Mouse (Mus musculus) CD4-positive, CD25-positive, alpha-beta regulatory T cell, adult 2 months (primary cell): ENCODE data around the gene Gli3.

Experiments used
- DNase-seq: peaks from one replicate; pipeline ENCODE4 v3.0.0-alpha.2; 2012; ENCODE audit warnings: low read depth, low spot score

The Gli3 gene

GRCm38 (mm10) chr13:15495820-15496219 is 32.8 kb downstream of the Gli3 start:
- no peak for DNase-seq

DNA sequence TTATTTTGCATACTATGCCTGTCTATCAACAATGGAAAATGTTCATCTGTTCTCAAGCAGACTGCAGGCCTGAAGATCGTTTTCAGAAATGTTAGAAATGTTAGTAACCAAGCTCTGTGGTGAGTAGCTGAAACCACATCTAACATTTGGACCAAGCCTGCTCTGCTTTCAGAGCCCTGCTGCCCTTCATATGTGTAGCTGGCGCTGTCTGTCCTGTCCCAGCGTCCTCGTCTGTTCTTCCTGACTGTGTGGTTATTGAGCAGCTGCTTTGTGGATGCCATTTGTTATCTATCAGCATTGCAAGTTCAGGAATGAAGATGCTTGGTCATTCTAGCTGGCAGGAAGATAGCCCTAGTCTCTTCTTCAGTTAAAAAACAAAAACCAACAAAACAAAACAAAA is 35.3 kb downstream of the Gli3 start:
- no peak for DNase-seq

- DNase-seq, result no peak
Measured at GRCm38 (mm10) chr13:15510925-15511324, 47.9 kb downstream of the Gli3 start.

GRCm38 (mm10) chr13:15513114-15513513 is 50.1 kb downstream of the Gli3 start:
- no peak for DNase-seq

- DNase-seq, result no peak
Measured at GRCm38 (mm10) chr13:15514082-15514481, 51.0 kb downstream of the Gli3 start.

DNA sequence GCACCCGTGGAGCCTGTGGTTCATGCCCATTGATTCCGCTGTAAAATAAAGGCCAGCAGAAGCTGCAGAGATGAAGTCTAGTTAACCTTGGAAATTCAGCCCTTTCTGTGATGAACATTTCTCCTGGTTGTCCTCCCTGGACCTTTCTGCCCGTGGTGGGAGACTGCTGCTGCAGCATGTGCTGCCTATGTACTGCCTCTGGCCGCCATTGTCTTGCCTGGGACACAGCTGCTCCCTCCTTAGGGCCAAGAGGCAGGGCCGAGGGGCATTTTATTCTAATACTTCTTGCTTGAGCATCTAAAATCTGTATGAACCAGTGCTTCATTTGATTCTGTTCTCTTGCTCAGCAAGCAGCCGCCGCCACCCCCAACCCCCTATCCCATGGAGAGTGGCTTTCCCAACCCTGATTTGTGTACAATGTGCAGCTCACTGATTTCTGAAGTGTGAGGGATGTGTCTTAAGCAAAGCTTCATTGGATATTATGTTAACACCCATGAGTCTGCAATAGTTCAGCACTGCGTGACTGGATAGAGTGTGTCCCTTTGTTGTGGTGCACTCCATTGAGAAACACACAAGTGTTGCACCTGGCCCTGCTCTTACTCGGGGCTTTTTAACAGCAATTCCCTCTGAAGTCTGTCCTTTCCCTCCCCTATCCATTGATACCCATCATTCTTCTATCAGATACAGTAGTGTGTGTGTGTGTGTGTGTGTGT is 54.2 kb downstream of the Gli3 start:
- no peak for DNase-seq

DNA sequence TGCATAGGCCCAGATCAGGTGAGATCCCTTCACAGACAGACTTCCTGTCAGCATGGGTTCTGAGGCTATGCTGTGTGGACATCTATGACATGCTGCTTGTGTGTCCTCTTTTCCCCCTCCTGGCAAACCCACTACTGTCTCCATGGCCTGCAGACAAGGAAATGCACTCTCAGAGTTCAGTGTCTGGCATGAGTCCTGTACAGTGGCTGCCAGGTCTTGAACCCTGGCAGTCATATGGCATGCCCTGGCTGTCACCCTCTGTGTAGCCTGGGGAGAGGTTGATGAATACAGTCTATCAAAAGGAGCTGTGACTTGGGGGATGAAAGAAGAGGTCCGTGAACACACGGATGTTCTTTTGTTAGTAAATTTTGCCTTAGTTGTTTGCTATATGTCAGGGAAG is 57.3 kb downstream of the Gli3 start:
- DNase-seq, result no peak

DNA sequence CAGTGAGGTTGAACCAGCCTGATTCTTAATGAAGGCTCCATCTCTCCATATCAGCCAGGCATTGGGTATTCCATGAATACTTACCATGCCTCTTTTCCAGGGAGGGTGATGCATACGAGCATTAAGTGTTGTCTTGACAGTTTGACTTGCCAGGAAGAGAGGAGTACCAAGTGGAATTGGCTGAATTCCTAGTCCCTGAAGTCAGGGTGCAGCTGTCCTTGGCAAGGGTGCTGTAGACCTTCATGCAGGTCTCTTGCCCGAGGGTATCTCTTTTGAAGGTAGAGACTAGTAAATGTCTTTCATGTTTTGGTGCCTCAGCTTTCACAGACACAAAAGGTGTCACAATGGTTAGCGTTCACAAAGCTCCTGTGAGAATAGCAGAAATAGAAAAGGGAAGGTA is 59.1 kb downstream of the Gli3 start:
- DNase-seq, result no peak

DNA sequence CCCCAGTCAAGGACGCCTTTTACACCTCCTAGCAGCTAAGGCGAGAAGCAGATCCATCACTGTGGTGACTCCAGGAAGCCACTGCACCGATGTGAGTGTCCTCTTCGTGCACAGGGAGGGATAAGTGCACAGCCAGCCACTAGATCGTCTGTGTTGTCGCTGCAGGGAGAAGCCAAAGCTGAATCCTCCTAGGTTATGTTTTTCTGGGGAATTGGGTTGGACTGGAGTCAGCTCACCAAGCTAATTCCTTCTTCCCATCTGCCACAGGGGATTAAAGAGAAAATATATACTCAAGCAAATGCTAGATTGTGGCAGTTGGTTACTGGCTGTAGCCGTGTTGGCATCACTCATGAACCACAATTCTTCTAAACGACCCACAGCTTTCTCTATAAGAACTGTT is 61.2 kb downstream of the Gli3 start:
- no peak for DNase-seq

GRCm38 (mm10) chr13:15526691-15527090 is 63.7 kb downstream of the Gli3 start:
- DNase-seq, result no peak

GRCm38 (mm10) chr13:15531568-15531967 is 68.5 kb downstream of the Gli3 start:
- DNase-seq, result no peak

GRCm38 (mm10) chr13:15537206-15537605 is 74.2 kb downstream of the Gli3 start:
- no peak for DNase-seq

GRCm38 (mm10) chr13:15537611-15538010 is 74.6 kb downstream of the Gli3 start:
- DNase-seq, result no peak

DNA sequence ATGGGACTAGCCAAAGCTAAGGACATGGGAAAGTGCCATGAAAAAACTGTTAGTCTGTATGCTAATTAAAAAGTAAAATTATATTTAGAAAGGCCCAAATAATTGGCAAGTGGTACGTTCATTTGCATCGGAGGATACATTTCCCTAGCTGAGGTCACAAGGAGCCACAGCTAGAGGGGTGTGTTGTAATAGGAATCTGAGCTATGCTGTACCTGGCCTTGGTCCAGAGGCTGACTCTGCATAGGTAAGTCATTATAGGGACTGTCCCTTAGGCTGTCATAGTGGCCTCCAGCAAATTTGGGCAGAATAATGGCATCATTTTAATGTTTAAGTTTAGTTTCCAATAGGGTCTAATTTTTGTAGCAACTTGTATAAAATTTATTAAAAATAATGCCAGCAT is 75.4 kb downstream of the Gli3 start:
- DNase-seq, result no peak

GRCm38 (mm10) chr13:15542053-15542452 is 79.0 kb downstream of the Gli3 start:
- DNase-seq, result no peak

GRCm38 (mm10) chr13:15543169-15543887 is 80.3 kb downstream of the Gli3 start:
- DNase-seq, result no peak

- no peak for DNase-seq
Measured at GRCm38 (mm10) chr13:15543888-15544640, 81.0 kb downstream of the Gli3 start.

- no peak for DNase-seq
Measured at GRCm38 (mm10) chr13:15545346-15545896, 82.4 kb downstream of the Gli3 start.

- no peak for DNase-seq
Measured at GRCm38 (mm10) chr13:15546258-15546657, 83.2 kb downstream of the Gli3 start.

DNA sequence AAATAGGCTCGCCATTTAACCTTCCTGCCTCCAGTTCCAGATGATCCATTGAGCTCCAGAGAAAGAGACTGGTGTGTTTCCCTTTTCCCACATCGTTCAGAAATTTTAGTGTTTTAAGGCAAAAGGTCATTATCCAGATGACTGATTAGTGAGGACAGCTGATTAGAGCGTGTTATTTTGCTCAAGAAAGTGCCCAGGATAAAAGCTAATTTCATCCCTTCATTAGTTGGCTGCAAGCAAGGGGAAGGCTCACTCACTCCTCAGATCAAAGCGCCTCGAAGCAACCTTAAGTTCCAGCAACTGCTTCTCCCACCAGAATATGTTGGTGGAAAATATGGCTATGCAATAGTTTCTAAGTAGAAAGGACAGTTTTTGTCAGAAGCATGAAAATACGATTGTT is 86.4 kb downstream of the Gli3 start:
- no peak for DNase-seq

GRCm38 (mm10) chr13:15550027-15550602 is 87.1 kb downstream of the Gli3 start:
- DNase-seq, result no peak

GRCm38 (mm10) chr13:15550731-15551130 is 87.7 kb downstream of the Gli3 start:
- DNase-seq, result no peak
